Mouse (Mus musculus): ENCODE data around the gene Gm6526.
"Not testable (repeated sequence)": the region's sequence is repeated elsewhere in the genome, so short reads cannot be mapped to it uniquely, and the experiment has no call there.

The Gm6526 gene

DNA sequence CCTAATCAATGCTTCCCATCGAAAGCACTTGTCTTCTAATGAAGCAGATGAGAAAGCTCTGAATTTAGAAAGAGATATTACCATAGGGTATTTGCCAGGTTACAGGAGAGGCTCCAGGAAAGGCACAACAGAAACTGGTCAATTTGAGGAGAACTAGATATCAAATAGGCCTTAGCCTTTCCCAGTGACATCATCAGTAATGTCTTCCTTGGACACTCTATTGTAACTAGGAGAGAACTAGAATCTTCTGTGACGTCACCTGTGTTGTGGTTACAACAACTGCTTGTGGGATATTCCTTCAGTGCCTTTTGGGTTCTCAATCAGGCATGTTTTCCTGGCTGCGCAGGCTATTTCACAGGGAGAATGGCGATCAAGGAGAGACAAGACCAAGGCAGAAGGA lies at the start of gene Gm6526:
TSS of gene Gm6526 (plus strand) at position 301 of the 400 bp plus-strand sequence.
- not testable (repeated sequence) for DNase-seq (ENCODE audit: low read depth in 2 of 2, low spot score in 2 of 2)

DNA sequence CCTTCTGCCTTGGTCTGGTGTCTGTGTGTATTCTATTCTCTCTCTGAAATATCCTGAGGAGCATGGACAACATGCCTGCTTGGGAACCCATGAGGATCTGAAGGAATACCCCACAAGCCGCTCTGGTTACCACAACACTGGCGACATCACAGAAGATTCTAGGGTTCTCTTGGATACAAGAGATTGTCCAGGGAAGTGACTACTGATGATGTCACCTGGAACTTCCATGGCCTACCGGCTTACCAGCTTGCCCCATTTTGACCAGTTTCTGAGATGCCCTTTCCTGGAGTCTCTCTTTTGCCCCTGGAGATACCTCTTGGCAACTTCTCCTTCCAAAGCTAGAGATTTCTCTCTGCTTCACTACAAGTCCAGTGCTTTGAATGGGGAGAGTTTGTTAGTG lies 20.3 kb upstream of the Gm6526 start, which contains the start of gene Gm16506:
TSS of gene Gm16506 (minus strand) at position 101 of the 400 bp plus-strand sequence.
- not testable (repeated sequence) for DNase-seq (ENCODE audit: low read depth in 2 of 2, low spot score in 2 of 2)

DNA sequence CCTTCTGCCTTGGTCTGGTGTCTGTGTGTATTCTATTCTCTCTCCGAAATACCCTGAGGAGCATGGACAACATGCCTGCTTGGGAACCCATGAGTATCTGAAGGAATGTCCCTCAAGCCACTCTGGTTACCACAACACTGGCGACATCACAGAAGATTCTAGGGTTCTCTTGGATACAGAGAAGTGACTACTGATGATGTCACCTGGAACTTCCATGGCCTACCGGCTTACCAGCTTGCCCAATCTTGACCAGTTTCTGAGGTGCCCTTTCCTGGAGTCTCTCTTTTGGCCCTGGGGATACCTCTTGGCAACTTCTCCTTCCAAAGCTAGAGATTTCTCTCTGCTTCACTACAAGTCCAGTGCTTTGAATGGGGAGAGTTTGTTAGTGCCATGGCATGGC lies 37.0 kb downstream of the Gm6526 start, which contains the start of gene Gm8180:
TSS of gene Gm8180 (minus strand) at position 101 of the 400 bp plus-strand sequence.
- not testable (repeated sequence) for DNase-seq (ENCODE audit: low read depth in 2 of 2, low spot score in 2 of 2)

DNA sequence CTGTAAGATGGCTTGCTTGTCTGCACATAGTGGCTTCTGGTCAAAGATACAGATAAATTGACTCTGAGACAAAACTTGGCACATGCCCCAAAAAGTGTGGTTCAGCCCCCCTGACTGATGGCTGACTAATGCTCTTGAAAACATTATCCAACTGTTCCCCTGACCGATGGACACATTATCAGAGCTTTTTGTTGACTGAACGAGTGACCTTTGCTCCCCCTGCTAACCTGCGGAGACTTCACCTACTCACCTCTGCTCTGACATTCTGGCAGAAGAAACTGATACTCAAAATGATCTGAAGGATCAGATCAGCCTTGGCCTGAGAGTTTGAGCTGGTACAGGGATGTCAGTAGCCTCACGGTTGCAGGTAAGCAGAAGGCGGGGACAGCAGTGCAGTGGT lies 46.1 kb downstream of the Gm6526 start:
- not testable (repeated sequence) for DNase-seq (ENCODE audit: low read depth in 2 of 2, low spot score in 2 of 2)

DNA sequence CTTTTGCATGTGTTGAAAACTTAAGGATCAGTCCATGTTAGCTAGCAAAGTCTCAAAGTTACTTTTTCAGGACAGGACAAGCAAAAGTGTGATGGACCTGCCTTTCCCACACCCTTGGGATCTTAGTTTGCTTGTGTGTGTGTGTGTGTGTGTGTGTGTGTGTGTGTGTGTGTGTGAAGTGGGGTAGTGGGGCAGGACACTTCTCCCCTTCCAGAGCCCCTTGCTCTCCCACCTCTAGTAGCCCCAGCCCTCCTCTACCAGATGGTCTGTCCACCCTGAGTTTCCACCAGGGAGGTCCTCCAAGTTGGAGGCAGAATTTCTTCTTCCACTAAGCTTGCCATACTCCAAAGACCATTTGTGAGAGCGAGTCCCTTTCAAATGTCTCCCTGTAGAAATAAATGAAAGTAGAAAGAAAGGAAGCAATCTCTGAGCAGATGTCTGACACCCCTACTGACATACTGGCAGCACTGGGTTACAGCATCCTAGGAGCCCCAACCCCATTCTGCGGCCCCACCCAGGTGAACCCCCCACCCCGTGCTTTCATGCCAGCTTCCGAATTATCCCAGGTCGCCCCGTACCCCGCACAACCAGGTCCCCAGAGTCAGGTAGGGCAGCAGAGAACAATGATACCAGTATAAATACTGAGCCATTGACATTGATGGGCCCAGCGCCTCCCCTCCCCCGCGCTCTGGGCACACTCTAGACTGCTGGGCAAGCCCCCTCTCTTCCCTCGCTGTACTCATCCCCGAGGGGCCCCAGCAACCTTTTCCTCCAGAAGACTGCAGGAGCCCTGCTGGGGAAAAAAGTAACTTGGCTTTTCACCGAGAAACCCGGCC lies 48.6 kb downstream of the Gm6526 start:
- no peak for DNase-seq (ENCODE audit: low read depth in 2 of 2, low spot score in 2 of 2)

DNA sequence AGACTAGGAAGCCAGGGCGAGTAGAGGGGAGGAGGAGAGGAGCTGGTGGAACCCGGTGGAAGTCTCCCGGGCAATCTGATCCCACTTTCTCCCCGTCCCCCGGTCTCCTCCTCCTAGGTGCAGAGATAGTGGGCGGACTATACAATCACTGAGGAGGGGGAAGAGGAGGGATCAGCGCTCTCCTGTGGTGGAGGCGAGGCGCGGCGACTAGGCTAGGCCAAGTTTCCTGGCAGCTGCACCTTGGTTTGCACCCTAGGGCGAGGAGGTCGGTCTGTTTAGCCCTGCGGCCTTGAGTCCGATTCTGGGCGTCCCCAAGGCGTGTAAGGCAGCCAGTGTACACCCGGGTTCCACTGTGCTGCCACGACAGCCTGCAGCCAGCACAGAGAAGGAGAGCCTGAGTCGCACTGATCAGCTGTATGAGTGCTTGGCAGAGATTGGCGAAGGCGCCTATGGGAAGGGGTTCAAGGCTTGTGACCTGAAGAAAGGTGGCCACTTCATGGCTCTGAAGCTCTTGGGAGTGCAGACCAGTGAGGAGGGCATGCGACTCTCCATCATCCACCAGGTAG lies 49.3 kb downstream of the Gm6526 start:
- DNase-seq (ENCODE audit: low read depth in 2 of 2, low spot score in 2 of 2): not testable (repeated sequence)

DNA sequence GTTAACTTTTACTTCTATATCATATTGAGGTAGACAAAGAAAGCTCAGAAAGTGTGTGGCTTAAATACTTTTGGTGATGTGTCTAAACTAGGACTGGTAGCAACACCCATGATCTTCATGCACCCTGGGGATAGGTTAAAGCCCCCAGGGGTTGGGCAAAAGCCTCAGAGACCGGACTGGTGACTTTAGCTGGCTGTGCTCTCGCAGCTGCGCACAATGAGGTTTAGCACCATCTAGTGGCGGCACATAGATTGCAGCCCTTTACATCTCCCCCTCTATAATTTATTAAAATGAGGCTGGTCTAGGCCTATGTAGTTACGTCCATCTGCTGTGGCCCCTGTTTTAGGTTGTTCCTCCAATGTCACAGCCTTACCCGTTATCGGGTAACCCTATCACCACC lies 56.8 kb downstream of the Gm6526 start:
- DNase-seq (ENCODE audit: low read depth in 2 of 2, low spot score in 2 of 2): not testable (repeated sequence)

Data from CD8-positive naive resting alpha-beta T cell, adult 2 months (primary cell).